Mouse (Mus musculus) G1E-ER4 (cell line): ENCODE measurements around the gene Tpm1. TPM values are rescaled to one million over a fixed set of nuclear protein-coding genes. Genes with fewer than 3 reads are reported as not detected.

Source experiments
- GATA1 ChIP-seq: IDR thresholded peaks from one replicate; pipeline ENCODE4 v1.8.0; 2012; ENCODE audit warnings: low read length, inconsistent platforms
- polyA plus RNA-seq: library from polyadenylated mRNA; stranded (reverse); fragments of >175 nt; gene quantifications from 2 replicates; pipeline ENCODE4 v1.2.3, GENCODE M21; 2012

Tpm1 gene
- polyA plus RNA-seq: 80.5 and 98.7 TPM in 2 replicates

- TF ChIP-seq GATA1: no peak
Measured at GRCm38 (mm10) chr9:67049086-67049824, at the start of gene Tpm1. Gene Tpm1 (minus strand): TSS chr9:67049406.

GRCm38 (mm10) chr9:67094371-67094770 is 45.2 kb upstream of the Tpm1 start:
- no peak for TF ChIP-seq GATA1

- no peak for TF ChIP-seq GATA1
Measured at GRCm38 (mm10) chr9:67092210-67092609, 43.0 kb upstream of the Tpm1 start.

- TF ChIP-seq GATA1: no peak
Measured at GRCm38 (mm10) chr9:67091598-67091997, 42.4 kb upstream of the Tpm1 start.

- TF ChIP-seq GATA1: no peak
Measured at GRCm38 (mm10) chr9:67091151-67091550, 41.9 kb upstream of the Tpm1 start.

- no peak for TF ChIP-seq GATA1
Measured at GRCm38 (mm10) chr9:67090633-67091045, 41.4 kb upstream of the Tpm1 start.

- no peak for TF ChIP-seq GATA1
Measured at GRCm38 (mm10) chr9:67089167-67089566, 40.0 kb upstream of the Tpm1 start.

- TF ChIP-seq GATA1: no peak
Measured at GRCm38 (mm10) chr9:67083801-67084200, 34.6 kb upstream of the Tpm1 start.

- TF ChIP-seq GATA1: no peak
Measured at GRCm38 (mm10) chr9:67081688-67082087, 32.5 kb upstream of the Tpm1 start.

GRCm38 (mm10) chr9:67077658-67078319 is 28.6 kb upstream of the Tpm1 start:
- TF ChIP-seq GATA1: no peak

GRCm38 (mm10) chr9:67077266-67077657 is 28.1 kb upstream of the Tpm1 start:
- no peak for TF ChIP-seq GATA1

GRCm38 (mm10) chr9:67072182-67072581 is 23.0 kb upstream of the Tpm1 start:
- no peak for TF ChIP-seq GATA1

GRCm38 (mm10) chr9:67071596-67071995 is 22.4 kb upstream of the Tpm1 start:
- TF ChIP-seq GATA1: no peak

GRCm38 (mm10) chr9:67071103-67071502 is 21.9 kb upstream of the Tpm1 start:
- no peak for TF ChIP-seq GATA1

GRCm38 (mm10) chr9:67066616-67067015 is 17.4 kb upstream of the Tpm1 start:
- no peak for TF ChIP-seq GATA1

- no peak for TF ChIP-seq GATA1
Measured at GRCm38 (mm10) chr9:67059714-67060113, 10.5 kb upstream of the Tpm1 start.

- no peak for TF ChIP-seq GATA1
Measured at GRCm38 (mm10) chr9:67058366-67058765, 9.2 kb upstream of the Tpm1 start.
